Mouse (Mus musculus): ENCODE data around the gene Rrnad1. TPM values are rescaled to one million over a fixed set of nuclear protein-coding genes. Genes with fewer than 3 reads are reported as not detected.

Gene Rrnad1
- polyA plus RNA-seq, 1 experiment from 2014 or later = 6.1 TPM

GRCm38 (mm10) chr3:87972776-87973175 is 42.3 kb upstream of the Rrnad1 start:
- Histone ChIP-seq H3K4me1 (replicated peaks; ENCODE audit: control insufficient read depth, insufficient read depth, low read length) (peaks cover 21% of the 10 kb centered on the region), H3K27ac (ENCODE audit: low read depth, low read length) (no peak overlapping the region), H3K27me3 (replicated peaks; ENCODE audit: control insufficient read depth, insufficient read depth, low read length) (0 out of 2 replicates have a peak, but pooled peaks cover 12% of the 10 kb centered on the region), H3K4me3 (ENCODE audit: low read depth, low read length) (peak overlapping the region; percentile 52), H3K4me2 (replicated peaks; ENCODE audit: low read depth) (peak overlapping the region; percentile 78), H3K9me3 (ENCODE audit: control insufficient read depth) (no peaks in the 10 kb centered on the region), H3K9ac (ENCODE audit: low read depth, low read length) (peak overlapping the region; percentile 37; the same call in 1 of the 2 replicates), H3K36me3 (ENCODE audit: control insufficient read depth, insufficient read depth) (peaks cover 21% of the 10 kb centered on the region)
- WGBS = 25% methylated on average over 5 of the region's 5 CpGs
- ATAC-seq = no peak
- no peak for TF ChIP-seq CTCF (IDR thresholded peaks at IDR 0.05; ENCODE audit: low read depth)

DNA sequence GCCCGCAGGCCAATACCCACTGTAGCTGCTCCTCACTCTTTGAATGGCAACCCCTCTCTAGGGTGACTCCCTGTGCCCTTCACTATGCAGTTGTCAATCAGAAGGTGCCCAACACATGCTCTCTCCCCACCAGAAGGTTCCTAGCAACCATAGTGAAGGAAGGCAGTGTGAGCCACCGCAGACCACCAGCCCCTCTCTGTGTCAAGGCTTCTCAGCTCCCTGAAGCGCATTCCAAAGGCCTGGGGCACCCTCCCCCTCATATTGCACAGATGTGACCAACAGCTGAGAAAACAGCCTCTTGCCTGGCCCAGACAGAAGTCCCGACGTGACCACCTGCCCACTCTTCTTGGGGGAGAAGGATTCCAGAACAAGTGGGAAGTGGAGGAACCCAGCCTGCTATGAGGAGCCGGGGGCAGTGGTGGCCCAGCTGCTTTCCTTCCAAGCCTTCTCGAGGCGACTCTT is 41.7 kb upstream of the Rrnad1 start:
- H3K4me2 ChIP-seq (replicated peaks; ENCODE audit: low read depth) = peak overlapping the region; percentile 78
- H3K27me3 ChIP-seq (replicated peaks; ENCODE audit: control insufficient read depth, insufficient read depth, low read length) = 0 out of 2 replicates have a peak, but pooled peaks cover 12% of the 10 kb centered on the region
- peaks cover 17% of the 10 kb centered on the region for H3K36me3 ChIP-seq (ENCODE audit: control insufficient read depth, insufficient read depth)
- H3K4me3 ChIP-seq (ENCODE audit: low read depth, low read length) = peak overlapping the region; percentile 52
- no peak overlapping the region for H3K27ac ChIP-seq (ENCODE audit: low read depth, low read length)
- H3K9me3 ChIP-seq (ENCODE audit: control insufficient read depth) = no peaks in the 10 kb centered on the region
- TF ChIP-seq CTCF (IDR thresholded peaks at IDR 0.05; ENCODE audit: low read depth) = no peak
- ATAC-seq = no peak
- H3K9ac ChIP-seq (ENCODE audit: low read depth, low read length) = peak overlapping the region; percentile 62; the same call in 1 of the 2 replicates
- peaks cover 21% of the 10 kb centered on the region for H3K4me1 ChIP-seq (replicated peaks; ENCODE audit: control insufficient read depth, insufficient read depth, low read length)
- 31% methylated on average over 8 of the region's 8 CpGs for WGBS

DNA sequence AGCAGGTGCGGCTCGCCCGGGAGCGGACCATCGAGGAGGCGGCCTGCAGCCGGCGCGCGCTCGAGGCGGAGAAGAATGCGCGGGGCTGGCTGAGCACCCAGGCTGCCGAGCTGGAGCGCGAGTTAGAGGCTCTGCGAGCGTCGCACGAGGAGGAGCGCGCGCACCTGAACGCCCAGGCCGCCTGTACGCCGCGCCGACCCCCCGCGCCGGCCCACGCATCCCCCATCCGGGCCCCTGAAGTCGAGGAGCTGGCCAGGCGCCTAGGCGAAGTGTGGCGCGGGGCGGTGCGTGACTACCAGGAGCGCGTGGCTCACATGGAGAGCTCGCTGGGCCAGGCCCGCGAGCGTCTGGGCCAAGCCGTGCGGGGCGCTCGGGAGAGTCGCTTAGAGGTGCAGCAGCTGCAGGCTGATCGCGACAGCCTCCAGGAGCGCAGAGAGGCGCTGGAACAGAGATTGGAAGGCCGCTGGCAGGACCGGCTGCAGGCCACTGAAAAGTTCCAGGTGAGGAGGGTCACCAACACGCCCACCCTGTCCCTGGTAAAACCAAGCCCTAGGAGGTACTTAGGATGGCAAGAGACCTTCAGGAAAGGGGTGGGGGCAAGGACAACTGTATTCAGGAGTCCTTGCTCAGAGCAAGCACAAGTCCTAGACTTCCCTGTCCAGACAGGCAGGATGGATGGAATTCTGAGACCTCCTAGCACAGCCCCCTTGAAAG is 41.1 kb upstream of the Rrnad1 start:
- peak; percentile 18 for ATAC-seq
- TF ChIP-seq CTCF (IDR thresholded peaks at IDR 0.05; ENCODE audit: low read depth) = no peak
- Histone ChIP-seq H3K27ac (ENCODE audit: low read depth, low read length) (0 out of 2 replicates have a peak overlapping the region, but pooled peaks have one; percentile 41), H3K4me2 (replicated peaks; ENCODE audit: low read depth) (peak overlapping the region; percentile 78), H3K4me3 (ENCODE audit: low read depth, low read length) (peak overlapping the region; percentile 52), H3K36me3 (ENCODE audit: control insufficient read depth, insufficient read depth) (peaks cover 11% of the 10 kb centered on the region), H3K9me3 (ENCODE audit: control insufficient read depth) (no peaks in the 10 kb centered on the region), H3K27me3 (replicated peaks; ENCODE audit: control insufficient read depth, insufficient read depth, low read length) (0 out of 2 replicates have a peak, but pooled peaks cover 12% of the 10 kb centered on the region), H3K9ac (ENCODE audit: low read depth, low read length) (peak overlapping the region; percentile 62), H3K4me1 (replicated peaks; ENCODE audit: control insufficient read depth, insufficient read depth, low read length) (peaks cover 21% of the 10 kb centered on the region)
- under 1% methylated on average over 48 of the region's 60 CpGs for WGBS

DNA sequence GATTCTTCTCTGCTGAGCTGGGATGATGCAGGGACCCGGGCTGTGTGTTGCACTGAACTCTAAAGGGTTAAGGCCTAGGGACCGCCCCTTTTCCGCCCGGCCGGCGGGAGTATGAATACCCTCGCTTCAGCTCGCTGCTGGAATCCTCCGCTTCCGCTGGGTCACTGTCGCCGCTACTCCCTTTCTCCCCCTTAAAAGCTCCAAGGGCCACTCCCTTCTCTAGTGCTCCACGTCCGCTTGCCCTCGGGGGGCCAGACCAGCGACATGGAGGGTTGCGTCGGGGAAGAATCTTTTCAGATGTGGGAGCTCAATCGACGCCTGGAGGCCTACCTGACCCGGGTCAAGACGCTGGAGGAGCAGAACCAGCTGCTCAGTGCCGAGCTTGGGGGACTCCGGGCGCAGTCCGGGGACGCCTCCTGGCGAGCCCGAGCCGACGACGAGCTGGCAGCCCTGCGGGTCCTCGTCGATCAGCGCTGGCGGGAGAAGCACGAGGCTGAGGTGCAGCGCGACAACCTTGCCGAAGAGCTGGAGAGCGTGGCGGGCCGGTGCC is 40.5 kb upstream of the Rrnad1 start, which contains the start of gene Nes:
Nes (plus strand) TSS at position 140 of the 550 bp plus-strand sequence.
- ATAC-seq = peak; percentile 25
- peak within 1 kb of the TSS; percentile 78 for H3K4me2 ChIP-seq (replicated peaks; ENCODE audit: low read depth)

GRCm38 (mm10) chr3:87970184-87970938 is 39.8 kb upstream of the Rrnad1 start:
- peaks cover 5% of the 10 kb centered on the region; the same call in 1 of the 2 replicates for H3K36me3 ChIP-seq (ENCODE audit: control insufficient read depth, insufficient read depth)
- 0 out of 2 replicates have a peak, but pooled peaks cover 12% of the 10 kb centered on the region for H3K27me3 ChIP-seq (replicated peaks; ENCODE audit: control insufficient read depth, insufficient read depth, low read length)
- peak overlapping the region; percentile 78 for H3K4me2 ChIP-seq (replicated peaks; ENCODE audit: low read depth)
- peaks cover 21% of the 10 kb centered on the region for H3K4me1 ChIP-seq (replicated peaks; ENCODE audit: control insufficient read depth, insufficient read depth, low read length)
- ATAC-seq = 0 out of 2 replicates have a peak, but pooled peaks have one; percentile 3
- no peaks in the 10 kb centered on the region for H3K9me3 ChIP-seq (ENCODE audit: control insufficient read depth)
- H3K27ac ChIP-seq (ENCODE audit: low read depth, low read length) = peak overlapping the region; percentile 41; the same call in 1 of the 2 replicates
- TF ChIP-seq CTCF (IDR thresholded peaks at IDR 0.05; ENCODE audit: low read depth) = peak; percentile 86
- H3K4me3 ChIP-seq (ENCODE audit: low read depth, low read length) = peak overlapping the region; percentile 52
- H3K9ac ChIP-seq (ENCODE audit: low read depth, low read length) = 0 out of 2 replicates have a peak overlapping the region, but pooled peaks have one; percentile 62
- WGBS = 3% methylated on average over 21 of the region's 21 CpGs

More for the DNA sequence above, 40.5 kb upstream of the Rrnad1 start, which contains the start of gene Nes:
- H3K36me3 ChIP-seq (ENCODE audit: control insufficient read depth, insufficient read depth) = peaks cover 10% of the 10 kb centered on the region; the same call in 1 of the 2 replicates
- TF ChIP-seq CTCF (IDR thresholded peaks at IDR 0.05; ENCODE audit: low read depth) = 0 out of 2 replicates have a peak, but pooled peaks have one; percentile 7
- H3K9ac ChIP-seq (ENCODE audit: low read depth, low read length) = peak within 1 kb of the TSS; percentile 62
- peak within 1 kb of the TSS; percentile 52 for H3K4me3 ChIP-seq (ENCODE audit: low read depth, low read length)
- peak within 1 kb of the TSS; percentile 41; the same call in 1 of the 2 replicates for H3K27ac ChIP-seq (ENCODE audit: low read depth, low read length)
- H3K4me1 ChIP-seq (replicated peaks; ENCODE audit: control insufficient read depth, insufficient read depth, low read length) = peaks cover 21% of the 10 kb centered on the region
- H3K27me3 ChIP-seq (replicated peaks; ENCODE audit: control insufficient read depth, insufficient read depth, low read length) = 0 out of 2 replicates have a peak, but pooled peaks cover 12% of the 10 kb centered on the region
- WGBS = under 1% methylated on average over 44 of the region's 44 CpGs
- no peaks in the 10 kb centered on the region for H3K9me3 ChIP-seq (ENCODE audit: control insufficient read depth)

All from intestine, postnatal 0 days (tissue).